Mouse (Mus musculus) embryonic fibroblast, embryonic 13.5 days (primary cell): ENCODE data around the gene Dpm3.

Source experiments
- CTCF ChIP-seq: IDR thresholded peaks from 2 replicates; pipeline ENCODE4 v1.5.1; 2011; ENCODE audit warnings: mild to moderate bottlenecking, control low read depth, low read length, moderate library complexity, borderline replicate concordance; ENCODE audit not compliant: insufficient read depth
- POLR2A ChIP-seq: IDR thresholded peaks from 2 replicates; pipeline ENCODE4 v1.6.1; 2011; ENCODE audit warnings: low read depth, mild to moderate bottlenecking, control low read depth, low read length, moderate library complexity

GRCm38 (mm10) chr3:89215853-89216252 lies 43.3 kb upstream of the Dpm3 start:
- TF ChIP-seq CTCF = peak; percentile 81; the same call in 1 of the 2 replicates
- no peak for TF ChIP-seq POLR2A
